Mouse (Mus musculus) small intestine, adult 2 months (tissue): ENCODE results near the gene Mcemp1. TPM values are rescaled to one million over a fixed set of nuclear protein-coding genes. Genes with fewer than 3 reads are reported as not detected.

Source experiments
- H3K27ac ChIP-seq: fragments of 200-500 bp; 2 replicates; pipeline ENCODE4 v1.5.1; 2012; ENCODE audit warnings: low read depth, low read length, control low read depth, inconsistent platforms; ENCODE audit not compliant: insufficient read depth
- H3K27me3 ChIP-seq: fragments of 200-500 bp; 2 replicates; pipeline ENCODE4 v1.6.1; 2012; ENCODE audit warnings: mild to moderate bottlenecking, moderate library complexity, low read length, inconsistent platforms; ENCODE audit not compliant: control insufficient read depth, insufficient read depth
- H3K36me3 ChIP-seq: fragments of 200-500 bp; 2 replicates; pipeline ENCODE4 v1.6.1; 2012; ENCODE audit warnings: mild to moderate bottlenecking, low read length, control low read depth, inconsistent platforms; ENCODE audit not compliant: control insufficient read depth, insufficient read depth
- H3K4me1 ChIP-seq: fragments of 200-500 bp; 2 replicates; pipeline ENCODE4 v1.6.1; 2012; ENCODE audit warnings: low read length, inconsistent platforms, mixed read lengths; ENCODE audit not compliant: control insufficient read depth, insufficient read depth, insufficient read length
- H3K4me3 ChIP-seq: fragments of 200-500 bp; 2 replicates; pipeline ENCODE4 v1.5.1; 2012; ENCODE audit warnings: low read depth, mild to moderate bottlenecking, control low read depth, inconsistent platforms, low read length, moderate library complexity
- CTCF ChIP-seq: fragments of 200-500 bp; IDR thresholded peaks from 2 replicates; pipeline ENCODE4 v1.5.1; 2012; ENCODE audit warnings: low read depth, mild to moderate bottlenecking, control low read depth, inconsistent platforms, low read length, moderate library complexity, mixed read lengths; ENCODE audit not compliant: insufficient replicate concordance, insufficient read length; ENCODE audit errors: extremely low read depth
- POLR2A ChIP-seq: fragments of 200-500 bp; IDR thresholded peaks from 2 replicates; pipeline ENCODE4 v1.6.1; 2012; ENCODE audit warnings: low read depth, mild to moderate bottlenecking, control low read depth, inconsistent platforms, low read length, moderate library complexity
- WGBS: fragments of 180-500 bp; shearing (Covaris S2); methylation state at CpG from one replicate; pipeline ENCODE4 v1.1.7; 2018; 5-methylcytosine and 5-hydroxymethylcytosine counted together
- polyA plus RNA-seq: library from polyadenylated mRNA; depleted of rRNA; stranded (reverse); fragments of >200 nt; gene quantifications from 2 replicates; pipeline ENCODE4 v1.2.3, GENCODE M21; 2012

Gene Mcemp1
- polyA plus RNA-seq, 1 experiment, result 0.14 TPM

DNA sequence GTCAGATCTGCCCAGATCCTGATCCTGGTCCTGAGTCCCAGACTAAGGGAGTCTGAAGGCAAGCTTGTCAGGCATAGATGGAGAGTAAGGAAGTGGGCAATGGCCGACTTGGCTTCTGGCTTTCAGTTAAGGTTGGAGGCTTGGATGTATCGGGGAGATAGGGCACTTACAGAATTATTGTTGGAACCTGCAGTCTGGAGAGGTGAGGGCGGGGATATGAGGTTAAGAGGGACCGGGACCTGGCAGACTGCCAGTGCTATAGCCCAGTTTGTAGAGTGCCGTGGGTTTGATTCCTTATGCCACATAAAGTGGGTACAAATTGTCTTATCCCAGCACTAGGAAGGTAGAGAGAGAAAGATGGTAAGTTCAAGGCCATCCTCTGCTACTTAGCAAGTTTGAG, 14.1 kb downstream of the Mcemp1 start:
- no peak overlapping the region for H3K27ac ChIP-seq
- peaks cover 23% of the 10 kb centered on the region for H3K36me3 ChIP-seq
- no peaks in the 10 kb centered on the region; the same call in none of the 2 replicates for H3K4me1 ChIP-seq
- WGBS, result 56% methylated on average over 5 of the region's 5 CpGs
- H3K4me3 ChIP-seq, result no peak overlapping the region
- no peak for TF ChIP-seq CTCF
- no peak for TF ChIP-seq POLR2A
- H3K27me3 ChIP-seq, result no peaks in the 10 kb centered on the region

DNA sequence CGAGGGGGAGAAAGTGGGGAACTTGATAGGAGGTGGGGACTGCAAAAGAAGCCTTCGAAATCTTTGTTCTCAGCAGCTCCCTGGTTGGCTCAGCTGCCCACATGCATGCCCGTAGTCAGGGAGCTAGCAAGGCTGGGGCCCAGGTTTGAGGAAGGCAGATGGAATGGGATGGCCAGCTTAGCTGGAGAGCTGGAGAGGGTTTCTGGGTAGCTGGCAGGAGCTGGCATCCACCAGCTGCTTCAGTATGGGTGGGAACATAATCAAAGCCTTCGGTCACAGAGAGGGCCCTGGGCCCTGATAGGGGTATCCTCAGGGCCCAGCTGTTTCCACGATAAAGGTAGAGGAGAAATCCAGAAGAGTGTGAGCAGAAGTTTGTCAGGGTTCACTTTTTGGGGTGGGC, 16.9 kb downstream of the Mcemp1 start:
- WGBS, result 92% methylated on average over 5 of the region's 5 CpGs

DNA sequence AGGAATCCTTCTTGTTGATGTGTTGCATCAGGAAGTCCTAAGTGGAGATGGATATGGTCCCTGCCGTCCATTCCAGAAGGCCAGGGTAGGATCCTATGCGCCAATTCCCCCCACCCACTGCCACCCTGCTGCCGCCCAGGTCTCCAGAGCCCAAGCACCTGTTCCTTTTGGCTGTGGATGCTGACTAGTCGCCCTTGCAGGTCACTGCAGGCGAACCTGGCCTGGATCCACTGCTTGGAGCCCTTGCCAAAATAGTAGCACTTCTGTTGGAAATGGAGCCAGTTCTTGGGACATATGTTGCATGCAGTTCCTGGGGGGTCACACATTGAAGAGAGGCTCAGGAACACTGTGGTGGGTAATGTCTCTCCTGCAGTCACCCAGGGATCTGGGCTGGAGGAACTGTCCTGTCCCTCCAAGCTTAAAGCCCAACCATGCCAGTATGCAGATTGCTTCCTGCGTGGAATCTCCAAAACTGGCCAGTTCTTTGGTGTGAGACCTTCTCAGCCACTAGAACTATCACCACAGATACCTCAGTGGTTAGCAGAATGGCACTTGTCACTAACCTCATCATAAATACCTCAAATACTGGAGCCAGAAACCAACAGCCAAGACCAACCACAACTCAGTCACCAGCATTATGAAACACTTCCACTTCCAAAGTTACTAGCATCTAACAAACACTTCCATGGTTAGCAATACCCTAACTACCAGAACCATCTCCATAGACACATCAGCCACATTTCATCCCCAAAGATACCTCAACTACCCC, 18.0 kb downstream of the Mcemp1 start:
- H3K27me3 ChIP-seq, result no peaks in the 10 kb centered on the region
- H3K4me1 ChIP-seq, result no peaks in the 10 kb centered on the region; the same call in 1 of the 2 replicates
- H3K36me3 ChIP-seq, result peaks cover 23% of the 10 kb centered on the region
- TF ChIP-seq POLR2A (no peak), CTCF (no peak)
- no peak overlapping the region for H3K27ac ChIP-seq
- H3K4me3 ChIP-seq, result no peak overlapping the region
- 59% methylated on average over 6 of the region's 6 CpGs for WGBS

More for the DNA sequence above, 16.9 kb downstream of the Mcemp1 start:
- Histone ChIP-seq H3K4me1 (no peaks in the 10 kb centered on the region; the same call in none of the 2 replicates), H3K27me3 (no peaks in the 10 kb centered on the region), H3K36me3 (peaks cover 23% of the 10 kb centered on the region), H3K4me3 (no peak overlapping the region), H3K27ac (no peak overlapping the region)
- no peak for TF ChIP-seq CTCF
- TF ChIP-seq POLR2A, result no peak

DNA sequence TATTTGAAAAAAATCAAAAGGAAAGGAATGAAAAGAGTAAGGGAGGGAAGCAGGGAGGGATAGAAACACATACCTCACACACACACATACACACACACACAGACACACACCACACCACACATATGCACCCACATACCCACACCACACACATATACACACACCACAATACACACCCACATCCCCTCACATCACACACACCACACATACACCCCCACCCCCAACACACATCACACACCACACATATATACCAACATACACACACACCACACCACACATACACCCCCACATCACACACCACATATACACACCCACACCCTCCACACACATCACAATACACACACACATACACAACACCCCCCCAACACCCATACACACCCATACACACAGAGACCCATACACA, 19.0 kb downstream of the Mcemp1 start:
- no peak overlapping the region for H3K27ac ChIP-seq
- no peak for TF ChIP-seq POLR2A
- H3K27me3 ChIP-seq, result no peaks in the 10 kb centered on the region
- H3K36me3 ChIP-seq, result peaks cover 16% of the 10 kb centered on the region
- no peak overlapping the region for H3K4me3 ChIP-seq
- no peaks in the 10 kb centered on the region; the same call in 1 of the 2 replicates for H3K4me1 ChIP-seq

DNA sequence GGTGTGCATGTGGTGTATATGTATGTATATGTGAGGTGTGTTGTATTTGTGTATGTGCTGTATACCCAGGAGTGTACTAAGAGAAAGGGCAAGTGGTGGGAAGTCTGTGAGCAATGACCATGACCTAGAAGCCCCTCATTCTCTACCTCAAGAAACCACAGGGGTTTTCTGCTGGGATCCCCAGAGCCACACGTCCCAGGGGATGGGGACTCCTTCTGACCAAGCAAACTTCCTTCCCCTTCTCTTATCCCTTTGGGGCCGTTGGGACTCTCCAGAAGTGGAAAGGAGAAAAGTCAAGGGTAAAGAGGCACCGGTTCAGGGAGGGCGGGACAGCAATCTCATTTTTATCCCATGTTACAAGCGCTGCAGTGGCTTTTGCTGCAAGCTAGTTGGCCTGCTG, 19.9 kb downstream of the Mcemp1 start:
- H3K27ac ChIP-seq, result no peak overlapping the region
- peaks cover 9% of the 10 kb centered on the region for H3K36me3 ChIP-seq
- no peak overlapping the region for H3K4me3 ChIP-seq
- no peaks in the 10 kb centered on the region for H3K27me3 ChIP-seq
- 50% methylated on average over 5 of the region's 5 CpGs for WGBS
- no peaks in the 10 kb centered on the region for H3K4me1 ChIP-seq
- TF ChIP-seq CTCF, result no peak
- no peak for TF ChIP-seq POLR2A

DNA sequence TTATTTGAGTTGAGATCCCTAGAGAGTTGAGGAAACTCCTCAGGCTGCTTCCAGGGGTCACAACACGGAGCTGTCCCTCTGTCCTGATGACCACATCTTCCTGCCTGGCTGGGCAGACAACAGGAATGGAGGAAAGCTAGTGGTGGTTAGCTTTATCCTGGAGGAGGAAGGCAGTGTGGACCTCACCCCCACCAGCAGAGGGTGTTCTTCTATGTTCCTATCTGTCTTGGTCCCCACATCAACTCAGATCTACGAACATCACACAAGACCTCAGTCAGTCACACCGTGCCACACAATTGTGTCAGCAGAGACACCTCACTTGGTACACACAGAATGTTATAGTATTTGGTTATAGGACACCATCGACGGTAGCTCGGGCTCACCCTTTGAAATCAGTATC, 22.0 kb downstream of the Mcemp1 start:
- TF ChIP-seq CTCF (no peak), POLR2A (no peak)
- H3K27me3 ChIP-seq, result no peaks in the 10 kb centered on the region
- no peak overlapping the region for H3K4me3 ChIP-seq
- H3K4me1 ChIP-seq, result no peaks in the 10 kb centered on the region
- 65% methylated on average over 6 of the region's 6 CpGs for whole genome bisulfite sequencing
- H3K27ac ChIP-seq, result no peak overlapping the region
- no peaks in the 10 kb centered on the region for H3K36me3 ChIP-seq

DNA sequence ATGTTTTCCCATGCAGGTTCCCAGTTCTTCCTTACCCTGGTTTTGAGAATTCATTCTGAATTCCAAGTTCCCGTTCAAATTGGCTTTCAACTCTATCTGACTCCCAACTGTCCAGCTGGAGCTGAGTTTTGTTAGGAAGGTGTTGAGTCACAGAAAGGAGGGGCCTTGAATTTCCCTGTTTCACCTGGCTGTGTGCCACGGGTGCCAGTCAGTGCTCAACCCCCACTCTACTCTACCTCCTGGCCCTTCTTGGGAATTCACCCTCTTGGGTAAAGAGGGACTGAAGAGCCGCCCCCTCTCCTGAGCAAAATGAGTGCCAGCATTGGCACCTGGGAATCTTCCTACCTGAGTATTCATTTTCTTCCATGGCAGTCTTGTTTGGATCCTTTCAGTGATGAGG, 25.2 kb downstream of the Mcemp1 start:
- WGBS, result 44% methylated on average over 3 of the region's 3 CpGs
- TF ChIP-seq POLR2A (no peak), CTCF (no peak)
- H3K27me3 ChIP-seq, result no peaks in the 10 kb centered on the region
- H3K36me3 ChIP-seq, result no peaks in the 10 kb centered on the region
- H3K4me1 ChIP-seq, result no peaks in the 10 kb centered on the region
- no peak overlapping the region for H3K4me3 ChIP-seq
- H3K27ac ChIP-seq, result no peak overlapping the region
